Mouse (Mus musculus): ENCODE measurements around the gene Gm49416. TPM values are rescaled to one million over a fixed set of nuclear protein-coding genes. Genes with fewer than 3 reads are reported as not detected.

Gene Gm49416
- polyA plus RNA-seq, 1 experiment: 0.61 TPM

DNA sequence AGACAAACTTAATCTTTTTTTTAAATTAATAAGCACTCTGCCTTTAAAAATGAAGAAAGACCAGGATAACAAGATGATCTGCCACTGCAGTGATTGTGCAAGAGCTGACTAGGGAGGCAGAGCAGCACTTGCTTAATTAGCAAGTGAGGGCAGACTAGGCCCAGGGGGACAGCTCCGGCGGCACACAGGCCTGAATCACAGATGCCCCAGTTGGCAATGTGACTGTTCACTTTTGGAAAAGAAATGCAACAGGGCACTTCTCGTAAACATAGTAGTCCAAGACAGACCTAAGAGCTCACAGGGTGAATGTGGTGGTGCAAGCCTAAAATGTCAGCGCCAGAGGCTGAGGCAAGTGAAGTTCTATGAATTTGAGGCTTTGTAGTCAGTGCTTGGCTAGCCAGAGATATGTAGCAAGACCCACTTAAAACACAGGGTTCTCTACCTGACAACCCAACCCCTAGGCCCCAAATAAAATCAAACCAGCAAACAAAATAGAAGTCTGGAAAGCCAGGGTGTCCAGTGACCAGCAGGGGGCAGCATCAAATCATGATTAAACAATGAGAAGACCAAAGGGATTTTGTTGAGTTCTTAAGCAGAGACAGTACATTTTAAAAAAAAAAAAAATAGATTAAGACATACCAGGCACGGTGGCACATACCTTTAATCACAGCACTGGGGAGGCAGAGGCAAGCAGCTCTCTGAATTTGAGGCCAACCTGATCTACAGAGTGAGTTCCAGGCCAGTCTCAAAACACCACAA lies 44.2 kb upstream of the Gm49416 start:
- no peak overlapping the region for H3ac ChIP-seq (ENCODE audit: control insufficient read depth, insufficient read length, low read depth)
- TF ChIP-seq MAX (IDR thresholded peaks at IDR 0.05) (no peak), FOSL1 (IDR thresholded peaks at IDR 0.05; ENCODE audit: insufficient read depth, low read length, poor library complexity, severe bottlenecking) (no peak), CEBPB (IDR thresholded peaks at IDR 0.05; ENCODE audit: low read depth) (peak; percentile 15)

DNA sequence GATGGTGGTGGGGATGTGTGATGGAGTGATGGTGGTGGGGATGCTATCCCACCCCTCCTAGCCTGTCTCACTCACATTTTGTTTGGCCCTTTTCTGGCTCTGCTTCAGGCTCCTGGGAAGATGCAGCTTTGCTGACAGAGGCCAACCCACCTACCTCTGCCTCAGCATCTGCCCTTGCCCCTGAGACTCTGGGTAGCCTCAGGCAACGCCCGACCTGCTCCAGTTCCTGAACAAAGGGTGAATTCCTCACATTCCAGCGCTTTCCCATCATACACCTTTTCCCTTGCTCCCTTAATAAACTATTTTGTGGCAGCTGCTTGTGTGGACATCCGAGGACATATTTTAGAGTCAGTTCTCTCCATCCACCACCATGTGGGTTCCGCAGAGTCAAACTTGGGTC lies 40.4 kb upstream of the Gm49416 start:
- no peaks in the 10 kb centered on the region for H3K27me3 ChIP-seq (ENCODE audit: control insufficient read depth, insufficient read depth, insufficient read length)
- H3K36me3 ChIP-seq (ENCODE audit: control insufficient read depth, insufficient read depth): peaks cover 37% of the 10 kb centered on the region
- no peaks in the 10 kb centered on the region for H3K79me2 ChIP-seq (ENCODE audit: control insufficient read depth, insufficient read depth)
- no peak overlapping the region for H3ac ChIP-seq (ENCODE audit: control insufficient read depth, insufficient read length, low read depth)
- no peaks in the 10 kb centered on the region for H3K79me3 ChIP-seq (ENCODE audit: low read depth)
- no peak overlapping the region for H3K4me3 ChIP-seq (ENCODE audit: insufficient read depth, poor library complexity, severe bottlenecking)
- TF ChIP-seq MYOG (IDR thresholded peaks at IDR 0.05; ENCODE audit: control insufficient read depth, extremely low read depth, insufficient read length) (no peak), MYOD1 (IDR thresholded peaks at IDR 0.05; ENCODE audit: control insufficient read depth, insufficient read length, low read depth) (no peak), MAX (IDR thresholded peaks at IDR 0.05) (no peak), USF1 (IDR thresholded peaks at IDR 0.05; ENCODE audit: low read depth) (no peak), FOSL1 (IDR thresholded peaks at IDR 0.05; ENCODE audit: insufficient read depth, low read length, poor library complexity, severe bottlenecking) (no peak), CEBPB (IDR thresholded peaks at IDR 0.05; ENCODE audit: low read depth) (no peak), CTCF (IDR thresholded peaks at IDR 0.05; ENCODE audit: control insufficient read depth, insufficient read depth, insufficient read length) (no peak)

More for the DNA sequence above, 44.2 kb upstream of the Gm49416 start:
- H3K36me3 ChIP-seq (ENCODE audit: control insufficient read depth, insufficient read depth): peaks cover 64% of the 10 kb centered on the region
- H3K79me3 ChIP-seq (ENCODE audit: low read depth): no peaks in the 10 kb centered on the region
- no peaks in the 10 kb centered on the region for H3K27me3 ChIP-seq (ENCODE audit: control insufficient read depth, insufficient read depth, insufficient read length)
- H3K4me3 ChIP-seq (ENCODE audit: insufficient read depth, poor library complexity, severe bottlenecking): no peak overlapping the region
- no peaks in the 10 kb centered on the region for H3K79me2 ChIP-seq (ENCODE audit: control insufficient read depth, insufficient read depth)

DNA sequence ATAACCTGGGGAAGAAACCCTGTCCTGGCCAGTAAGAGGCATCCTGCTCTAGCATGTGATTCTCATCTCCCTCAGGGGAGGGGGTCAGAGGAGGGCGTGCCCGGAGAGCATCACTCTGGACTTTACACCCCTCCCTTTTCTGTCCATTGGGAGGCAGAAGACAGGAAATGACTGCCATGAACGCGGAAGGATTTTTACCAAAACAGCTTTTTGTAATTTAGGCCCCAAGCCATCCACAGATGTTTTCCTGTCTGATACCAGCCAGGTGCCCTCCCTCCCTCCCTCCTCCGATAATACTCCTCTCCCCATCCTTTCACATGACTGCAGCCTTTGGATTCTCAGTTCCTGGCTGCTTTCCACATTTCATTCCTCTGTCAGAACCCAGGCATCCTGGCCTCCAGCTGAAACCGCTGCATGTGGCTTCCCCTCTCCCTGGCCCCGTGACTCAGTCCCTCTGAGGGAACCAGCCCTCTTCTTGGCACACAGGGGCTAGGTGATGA lies 38.3 kb upstream of the Gm49416 start, which contains the start of gene Lrrn4cl:
Gene Lrrn4cl, plus strand, starts transcription at position 367 of the 500 bp plus-strand sequence.
- H3K27me3 ChIP-seq (ENCODE audit: control insufficient read depth, insufficient read depth, insufficient read length): no peaks in the 10 kb centered on the region
- H3K36me3 ChIP-seq (ENCODE audit: control insufficient read depth, insufficient read depth): peaks cover 31% of the 10 kb centered on the region
- no peak for TF ChIP-seq MYOD1 (IDR thresholded peaks at IDR 0.05; ENCODE audit: control insufficient read depth, insufficient read length, low read depth)
- no peak for TF ChIP-seq FOSL1 (IDR thresholded peaks at IDR 0.05; ENCODE audit: insufficient read depth, low read length, poor library complexity, severe bottlenecking)
- TF ChIP-seq USF1 (IDR thresholded peaks at IDR 0.05; ENCODE audit: low read depth): peak; percentile 43
- no peak within 1 kb of the TSS for H3ac ChIP-seq (ENCODE audit: control insufficient read depth, insufficient read length, low read depth)
- no peak within 1 kb of the TSS for H3K4me3 ChIP-seq (ENCODE audit: insufficient read depth, poor library complexity, severe bottlenecking)
- no peaks in the 10 kb centered on the region for H3K79me2 ChIP-seq (ENCODE audit: control insufficient read depth, insufficient read depth)
- H3K79me3 ChIP-seq (ENCODE audit: low read depth): no peaks in the 10 kb centered on the region

DNA sequence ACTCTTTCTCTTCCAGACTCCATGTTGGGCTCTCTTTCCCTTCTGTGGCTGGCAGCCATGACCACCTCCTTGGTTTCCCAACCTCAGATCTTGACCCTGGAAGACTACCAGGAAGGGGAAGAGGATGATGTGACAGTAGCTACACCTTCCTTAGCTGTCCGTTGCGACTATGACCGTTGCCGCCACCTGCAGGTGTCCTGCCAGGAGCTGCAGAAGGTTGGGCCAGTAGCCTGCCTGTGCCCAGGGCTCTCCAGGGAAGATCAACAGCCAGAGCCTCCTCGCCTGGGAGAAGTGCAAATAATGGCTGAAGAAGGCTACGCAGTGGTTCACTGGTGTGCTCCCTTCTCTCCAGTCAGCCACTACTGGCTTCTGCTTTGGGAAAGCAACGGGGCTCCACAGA lies 37.1 kb upstream of the Gm49416 start:
- Histone ChIP-seq H3ac (ENCODE audit: control insufficient read depth, insufficient read length, low read depth) (no peak overlapping the region), H3K79me2 (ENCODE audit: control insufficient read depth, insufficient read depth) (no peaks in the 10 kb centered on the region), H3K36me3 (ENCODE audit: control insufficient read depth, insufficient read depth) (peaks cover 19% of the 10 kb centered on the region), H3K27me3 (ENCODE audit: control insufficient read depth, insufficient read depth, insufficient read length) (no peaks in the 10 kb centered on the region), H3K4me3 (ENCODE audit: insufficient read depth, poor library complexity, severe bottlenecking) (no peak overlapping the region), H3K79me3 (ENCODE audit: low read depth) (no peaks in the 10 kb centered on the region)
- no peak for TF ChIP-seq MAX (IDR thresholded peaks at IDR 0.05)
- TF ChIP-seq CEBPB (IDR thresholded peaks at IDR 0.05; ENCODE audit: low read depth): no peak

DNA sequence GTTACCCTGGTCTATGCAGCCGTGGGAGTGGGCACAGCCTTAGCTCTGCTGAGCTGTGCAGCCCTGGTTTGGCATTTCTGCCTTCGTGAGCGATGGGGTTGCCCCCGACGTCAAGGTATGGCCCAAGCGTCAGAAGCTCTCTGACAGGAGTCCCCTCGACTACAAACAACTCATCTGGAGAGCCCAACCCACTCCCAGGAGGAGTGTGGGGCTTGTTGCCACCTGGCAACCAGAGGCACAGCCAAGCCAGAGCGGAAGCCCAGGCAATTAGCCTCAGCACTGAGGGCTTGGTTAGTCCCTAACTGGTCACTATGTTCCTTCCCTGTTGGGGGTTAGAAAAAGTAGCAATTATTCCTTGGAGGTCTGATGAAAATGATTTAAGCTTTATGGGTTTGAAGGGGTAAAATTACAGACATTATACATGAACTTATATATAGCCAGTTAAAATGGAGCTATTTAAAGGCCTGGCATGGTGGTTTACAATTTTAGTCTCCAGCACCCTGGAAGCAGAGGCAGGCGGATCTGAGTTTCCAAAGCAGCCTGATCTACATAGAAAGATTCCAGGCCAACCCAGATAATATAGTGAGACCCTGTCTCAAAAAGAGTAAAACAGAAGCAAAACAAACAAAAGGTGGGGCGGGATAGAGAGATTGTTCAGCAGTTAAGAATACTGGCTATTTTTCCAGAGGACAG lies 36.3 kb upstream of the Gm49416 start:
- TF ChIP-seq MYOG (IDR thresholded peaks at IDR 0.05; ENCODE audit: control insufficient read depth, extremely low read depth, insufficient read length): no peak
- TF ChIP-seq CTCF (IDR thresholded peaks at IDR 0.05; ENCODE audit: control insufficient read depth, insufficient read depth, insufficient read length): no peak
- no peak for TF ChIP-seq CEBPB (IDR thresholded peaks at IDR 0.05; ENCODE audit: low read depth)
- TF ChIP-seq FOSL1 (IDR thresholded peaks at IDR 0.05; ENCODE audit: insufficient read depth, low read length, poor library complexity, severe bottlenecking): no peak
- TF ChIP-seq MYOD1 (IDR thresholded peaks at IDR 0.05; ENCODE audit: control insufficient read depth, insufficient read length, low read depth): no peak
- no peak for TF ChIP-seq MAX (IDR thresholded peaks at IDR 0.05)
- no peak for TF ChIP-seq USF1 (IDR thresholded peaks at IDR 0.05; ENCODE audit: low read depth)
- H3ac ChIP-seq (ENCODE audit: control insufficient read depth, insufficient read length, low read depth): no peak overlapping the region
- no peaks in the 10 kb centered on the region for H3K79me3 ChIP-seq (ENCODE audit: low read depth)
- H3K36me3 ChIP-seq (ENCODE audit: control insufficient read depth, insufficient read depth): peaks cover 11% of the 10 kb centered on the region
- H3K4me3 ChIP-seq (ENCODE audit: insufficient read depth, poor library complexity, severe bottlenecking): no peak overlapping the region
- no peaks in the 10 kb centered on the region for H3K79me2 ChIP-seq (ENCODE audit: control insufficient read depth, insufficient read depth)
- H3K27me3 ChIP-seq (ENCODE audit: control insufficient read depth, insufficient read depth, insufficient read length): no peaks in the 10 kb centered on the region

DNA sequence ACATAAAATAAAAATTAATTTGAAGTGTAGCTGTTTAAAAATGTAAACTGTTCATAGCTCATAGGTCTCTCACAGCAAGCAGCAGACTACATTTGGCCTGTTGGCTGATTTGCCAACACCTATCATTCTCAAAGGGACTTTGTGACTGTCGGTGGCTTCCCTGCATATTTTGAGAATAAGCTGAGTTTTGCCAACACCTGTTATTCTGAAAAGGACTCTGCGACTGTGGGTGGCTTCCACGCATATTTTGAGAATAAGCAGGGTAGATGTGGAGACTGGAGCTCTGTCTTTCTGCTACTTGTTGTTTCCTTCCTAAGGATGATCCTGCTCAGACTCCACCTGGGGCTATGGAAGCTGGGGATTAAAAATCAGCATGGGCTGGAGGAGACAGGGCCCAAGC lies 35.6 kb upstream of the Gm49416 start:
- TF ChIP-seq MYOG (IDR thresholded peaks at IDR 0.05; ENCODE audit: control insufficient read depth, extremely low read depth, insufficient read length) (no peak), FOSL1 (IDR thresholded peaks at IDR 0.05; ENCODE audit: insufficient read depth, low read length, poor library complexity, severe bottlenecking) (no peak), USF1 (IDR thresholded peaks at IDR 0.05; ENCODE audit: low read depth) (no peak), MAX (IDR thresholded peaks at IDR 0.05) (no peak), MYOD1 (IDR thresholded peaks at IDR 0.05; ENCODE audit: control insufficient read depth, insufficient read length, low read depth) (no peak), CEBPB (IDR thresholded peaks at IDR 0.05; ENCODE audit: low read depth) (no peak), CTCF (IDR thresholded peaks at IDR 0.05; ENCODE audit: control insufficient read depth, insufficient read depth, insufficient read length) (no peak)
- no peak overlapping the region for H3ac ChIP-seq (ENCODE audit: control insufficient read depth, insufficient read length, low read depth)
- H3K79me3 ChIP-seq (ENCODE audit: low read depth): no peaks in the 10 kb centered on the region

More for the DNA sequence above, 35.6 kb upstream of the Gm49416 start:
- Histone ChIP-seq H3K36me3 (ENCODE audit: control insufficient read depth, insufficient read depth) (peaks cover 7% of the 10 kb centered on the region), H3K27me3 (ENCODE audit: control insufficient read depth, insufficient read depth, insufficient read length) (no peaks in the 10 kb centered on the region), H3K79me2 (ENCODE audit: control insufficient read depth, insufficient read depth) (no peaks in the 10 kb centered on the region), H3K4me3 (ENCODE audit: insufficient read depth, poor library complexity, severe bottlenecking) (no peak overlapping the region)

Measured in C2C12 (cell line).